Mouse (Mus musculus) spleen, adult 2 months (tissue): ENCODE results near the gene Nxf1. TPM values are rescaled to one million over a fixed set of nuclear protein-coding genes. Genes with fewer than 3 reads are reported as not detected.
"Not testable (repeated sequence)": the region's sequence is repeated elsewhere in the genome, so short reads cannot be mapped to it uniquely, and the experiment has no call there.

ENCODE experiments used
- DNase-seq, 2 experiments: peaks; one replicate each; pipeline versions ENCODE4 v3.0.0 to v3.0.0-alpha.2; 2012 to 2021; ENCODE audit warnings: low spot score in 2 of 2, low read depth in 1 of 2
- H3K27ac ChIP-seq: fragments of 200-500 bp; 2 replicates; pipeline ENCODE4 v1.5.1; 2012; ENCODE audit warnings: low read length, inconsistent platforms; ENCODE audit not compliant: insufficient read depth
- H3K27me3 ChIP-seq: fragments of 200-500 bp; 2 replicates; pipeline ENCODE4 v1.6.1; 2012; ENCODE audit warnings: mild to moderate bottlenecking, moderate library complexity, low read length, inconsistent platforms; ENCODE audit not compliant: control insufficient read depth, insufficient read depth
- H3K36me3 ChIP-seq: fragments of 200-500 bp; 2 replicates; pipeline ENCODE4 v1.6.1; 2012; ENCODE audit warnings: mild to moderate bottlenecking, low read length, inconsistent platforms; ENCODE audit not compliant: control insufficient read depth, insufficient read depth
- H3K4me1 ChIP-seq: fragments of 200-500 bp; 2 replicates; pipeline ENCODE4 v1.6.1; 2011; ENCODE audit warnings: inconsistent platforms; ENCODE audit not compliant: control insufficient read depth, insufficient read depth, insufficient read length
- H3K4me3 ChIP-seq: fragments of 200-500 bp; 2 replicates; pipeline ENCODE4 v1.5.1; 2011; ENCODE audit warnings: mild to moderate bottlenecking, inconsistent platforms; ENCODE audit not compliant: insufficient read depth, insufficient read length; ENCODE audit errors: extremely low read depth
- CTCF ChIP-seq: fragments of 200-500 bp; IDR thresholded peaks from 2 replicates; pipeline ENCODE4 v1.5.1; 2011; ENCODE audit warnings: mild to moderate bottlenecking, inconsistent platforms; ENCODE audit not compliant: insufficient read depth, insufficient read length, insufficient replicate concordance; ENCODE audit errors: extremely low read depth
- POLR2A ChIP-seq: fragments of 200-500 bp; IDR thresholded peaks from 2 replicates; pipeline ENCODE4 v1.6.1; 2011; ENCODE audit warnings: low read depth, low read length, inconsistent platforms
- WGBS: fragments of 180-500 bp; shearing (Covaris S2); methylation state at CpG from one replicate; pipeline ENCODE4 v1.1.7; 2018; 5-methylcytosine and 5-hydroxymethylcytosine counted together
- polyA plus RNA-seq: library from polyadenylated mRNA; depleted of rRNA; stranded (reverse); fragments of >200 nt; gene quantifications from 2 replicates; pipeline ENCODE4 v1.2.3, GENCODE M21; 2012

The Nxf1 gene
- polyA plus RNA-seq, 1 experiment = 104 TPM

- Histone ChIP-seq H3K36me3 (peaks cover 19% of the 10 kb centered on the region), H3K27me3 (no peaks in the 10 kb centered on the region), H3K4me3 (peak overlapping the region; percentile 81; the same call in 1 of the 2 replicates), H3K4me1 (no peaks in the 10 kb centered on the region), H3K27ac (no peak overlapping the region)
- 6% methylated on average over 2 of the region's 2 CpGs for WGBS
- no peak for TF ChIP-seq POLR2A
- no peak for DNase-seq
Measured at GRCm38 (mm10) chr19:8724392-8724791, 32.5 kb upstream of the Nxf1 start.

DNA sequence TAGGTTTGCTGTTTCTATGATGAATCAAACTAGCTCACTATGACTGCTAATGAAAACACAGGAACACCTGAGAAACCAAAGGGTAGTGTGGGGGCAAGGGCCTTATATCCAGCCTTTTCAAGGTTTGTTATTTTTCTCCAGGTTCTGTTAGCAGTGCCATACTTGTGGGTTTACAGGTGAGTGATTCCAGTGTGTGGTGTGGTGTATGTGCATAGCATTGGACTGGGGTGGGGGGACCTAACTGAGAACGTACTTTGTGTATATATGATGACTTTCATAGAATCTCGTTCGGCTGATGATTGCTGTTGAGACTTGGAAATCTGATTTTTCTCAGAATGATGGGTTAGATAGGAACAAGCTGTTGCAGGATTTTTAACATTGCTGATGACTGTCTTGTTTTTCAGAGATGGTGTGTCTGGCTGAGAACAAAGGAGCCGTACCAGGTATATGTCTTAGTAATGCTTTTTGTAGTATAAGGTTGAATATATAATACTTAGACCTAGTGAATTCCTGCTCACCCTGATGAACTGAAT is 31.7 kb upstream of the Nxf1 start:
- H3K36me3 ChIP-seq = peaks cover 19% of the 10 kb centered on the region
- no peak overlapping the region for H3K27ac ChIP-seq
- 64% methylated on average over 4 of the region's 4 CpGs for WGBS
- no peaks in the 10 kb centered on the region for H3K27me3 ChIP-seq
- no peak overlapping the region for H3K4me3 ChIP-seq
- H3K4me1 ChIP-seq = no peaks in the 10 kb centered on the region
- no peak for DNase-seq
- TF ChIP-seq CTCF (no peak), POLR2A (no peak)

GRCm38 (mm10) chr19:8726609-8727390 is 30.1 kb upstream of the Nxf1 start:
- 71% methylated on average over 3 of the region's 3 CpGs for WGBS
- Histone ChIP-seq H3K4me1 (no peaks in the 10 kb centered on the region), H3K36me3 (peaks cover 19% of the 10 kb centered on the region), H3K4me3 (no peak overlapping the region), H3K27ac (no peak overlapping the region), H3K27me3 (no peaks in the 10 kb centered on the region)
- DNase-seq = no peak
- TF ChIP-seq POLR2A (no peak), CTCF (no peak)

DNA sequence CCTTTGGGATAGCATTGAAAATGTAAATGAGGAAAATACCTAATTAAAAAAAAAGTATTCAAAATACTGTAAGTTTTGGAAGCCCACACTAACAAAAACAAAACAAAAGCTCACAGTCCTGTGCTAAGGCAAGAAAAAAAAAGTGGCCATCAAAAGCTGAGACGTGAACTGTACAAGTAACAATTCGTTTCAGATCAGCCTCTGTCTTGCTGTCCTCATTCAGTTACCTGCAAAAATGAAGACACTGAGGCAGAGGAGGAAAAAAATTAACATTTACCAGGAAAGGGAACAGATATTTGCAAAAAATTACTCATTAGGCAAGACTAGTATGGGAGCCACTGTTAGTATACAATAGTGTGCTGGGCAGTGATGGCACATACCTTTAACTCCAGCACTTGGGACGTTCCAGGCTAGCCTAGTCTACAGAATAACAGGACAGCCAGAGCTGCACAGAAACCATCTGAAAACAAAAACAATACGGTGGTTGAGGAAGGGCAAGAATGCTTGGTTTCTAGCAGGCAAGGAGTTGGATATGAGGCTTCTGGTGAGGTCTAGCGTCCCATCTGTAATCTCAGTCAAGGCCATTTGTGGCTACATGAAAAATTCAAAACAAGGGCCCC is 29.3 kb upstream of the Nxf1 start:
- no peak overlapping the region for H3K27ac ChIP-seq
- no peaks in the 10 kb centered on the region for H3K27me3 ChIP-seq

GRCm38 (mm10) chr19:8728335-8729099 is 28.4 kb upstream of the Nxf1 start:
- not testable (repeated sequence) for H3K27ac ChIP-seq, H3K4me1 ChIP-seq, H3K4me3 ChIP-seq, DNase-seq, H3K27me3 ChIP-seq
- peaks cover 19% of the 10 kb centered on the region for H3K36me3 ChIP-seq
- 69% methylated on average over 3 of the region's 3 CpGs for WGBS

More for the DNA sequence above, 29.3 kb upstream of the Nxf1 start:
- no peak for TF ChIP-seq CTCF
- TF ChIP-seq POLR2A = no peak
- Histone ChIP-seq H3K4me3 (no peak overlapping the region), H3K36me3 (peaks cover 19% of the 10 kb centered on the region), H3K4me1 (no peaks in the 10 kb centered on the region)
- DNase-seq = no peak
- 56% methylated on average over 5 of the region's 5 CpGs for WGBS

DNA sequence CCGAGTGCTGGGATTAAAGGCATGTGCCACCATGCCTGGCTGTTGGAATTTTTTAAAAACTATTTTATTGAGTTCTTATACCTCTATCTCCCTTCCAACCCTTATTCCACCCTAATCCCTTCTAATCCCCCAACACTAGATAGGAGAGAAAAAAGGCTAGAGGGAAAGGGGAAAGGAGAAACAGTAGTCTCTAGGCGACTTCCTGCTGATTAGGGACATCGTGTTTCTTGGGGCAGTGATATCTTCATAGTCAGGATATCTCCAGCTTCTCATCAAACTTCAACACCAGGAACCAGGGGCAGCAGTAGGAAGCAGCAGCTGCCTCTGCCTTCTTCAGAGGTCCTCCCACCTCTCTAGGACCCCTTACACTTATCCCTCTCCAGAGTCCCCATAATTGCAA is 22.5 kb upstream of the Nxf1 start:
- TF ChIP-seq POLR2A = no peak
- no peak for TF ChIP-seq CTCF
- no peak for DNase-seq
- H3K27ac ChIP-seq = no peak overlapping the region
- WGBS = 65% methylated on average over 3 of the region's 3 CpGs
- H3K4me1 ChIP-seq = no peaks in the 10 kb centered on the region; the same call in 1 of the 2 replicates
- H3K27me3 ChIP-seq = peaks cover 1% of the 10 kb centered on the region; the same call in 1 of the 2 replicates
- H3K36me3 ChIP-seq = peaks cover 8% of the 10 kb centered on the region
- H3K4me3 ChIP-seq = no peak overlapping the region
